Mouse (Mus musculus): ENCODE results near the gene Fbxo27.
A peak's percentile ranks its signal among the peaks of the same experiment; 100 is the strongest.

DNA sequence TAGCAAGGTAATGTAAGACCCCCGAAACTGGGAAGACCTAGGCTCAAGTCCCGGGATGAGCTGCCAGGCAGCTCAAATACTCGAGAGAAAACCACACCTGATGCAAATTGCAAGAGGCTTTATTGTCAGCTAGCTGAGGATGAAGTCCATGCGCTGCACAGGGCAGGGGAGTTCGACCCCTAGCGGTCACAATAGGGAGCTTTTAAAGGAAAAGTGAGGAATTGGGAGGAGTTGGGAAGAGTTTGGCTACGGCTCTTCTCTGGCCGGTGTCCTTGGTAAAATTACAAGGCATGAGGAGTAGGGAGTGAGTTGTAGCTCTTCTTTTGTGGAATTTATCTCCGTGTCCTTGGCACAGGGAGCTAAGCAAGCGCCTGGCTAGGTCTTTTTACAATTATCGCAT lies 16.9 kb upstream of the Fbxo27 start:
- TF ChIP-seq POLR2A (IDR thresholded peaks at IDR 0.05; ENCODE audit: low read depth, low read length) (no peak), CTCF (conservative IDR thresholded peaks at IDR 0.05; ENCODE audit: insufficient read depth, insufficient read length, low read depth, low read length) (peak; percentile 39; the same call in 1 of the 2 replicates)

Data from kidney, adult 2 months (tissue).